Mouse (Mus musculus) erythroblast, embryonic 14.5 days (primary cell): Measurements from ENCODE around the gene Carmil2. TPM values are rescaled to one million over a fixed set of nuclear protein-coding genes. Genes with fewer than 3 reads are reported as not detected.

ENCODE experiments used
- H3K27me3 ChIP-seq: 2 replicates; pipeline ENCODE4 v1.6.1; 2012; ENCODE audit warnings: inconsistent platforms; ENCODE audit not compliant: control insufficient read depth
- H3K36me3 ChIP-seq: 2 replicates; pipeline ENCODE4 v1.6.1; 2012; ENCODE audit warnings: mild to moderate bottlenecking, inconsistent platforms; ENCODE audit not compliant: control insufficient read depth
- H3K4me1 ChIP-seq: 2 replicates; pipeline ENCODE4 v1.6.1; 2012; ENCODE audit warnings: inconsistent platforms; ENCODE audit not compliant: control insufficient read depth
- H3K4me3 ChIP-seq: replicated peaks from 2 replicates; pipeline ENCODE3; 2012; ENCODE audit warnings: moderate library complexity, mild to moderate bottlenecking, inconsistent platforms
- H3K9me3 ChIP-seq: 2 replicates; pipeline ENCODE4 v1.6.1; 2012; ENCODE audit warnings: low read length, inconsistent platforms, mixed read lengths; ENCODE audit not compliant: control insufficient read depth
- GATA1 ChIP-seq: IDR thresholded peaks from 2 replicates; pipeline ENCODE4 v1.6.1; 2012; ENCODE audit warnings: low read length, inconsistent platforms, mixed read lengths
- TAL1 ChIP-seq: IDR thresholded peaks from 3 replicates; pipeline ENCODE4 v1.6.1; 2012; ENCODE audit warnings: low read length, inconsistent platforms, mixed read lengths
- polyA plus RNA-seq: library from polyadenylated mRNA; stranded (reverse); fragments of >175 nt; gene quantifications from 2 replicates; pipeline ENCODE4 v1.2.3, GENCODE M21; 2012

Carmil2 gene
- polyA plus RNA-seq, 1 experiment = 4.2 TPM

DNA sequence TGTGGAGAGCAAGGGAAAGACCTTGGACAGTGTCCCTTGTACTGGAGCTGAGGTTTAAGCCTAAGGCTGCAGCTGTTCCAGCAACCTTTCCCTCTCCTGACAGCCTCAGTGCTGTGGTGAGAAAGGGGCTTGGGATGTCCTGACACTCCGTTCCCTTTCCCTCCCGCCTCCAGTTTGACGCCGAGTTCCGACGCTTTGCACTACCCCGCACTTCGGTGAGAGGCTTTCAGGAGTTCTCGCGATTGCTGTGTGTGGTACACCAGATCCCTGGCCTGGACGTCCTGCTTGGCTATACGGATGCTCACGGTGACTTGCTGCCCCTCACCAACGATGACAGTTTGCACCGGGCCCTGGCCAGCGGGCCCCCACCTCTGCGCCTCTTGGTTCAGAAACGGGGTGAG is 15.9 kb downstream of the Carmil2 start:
- Histone ChIP-seq H3K36me3 (peaks cover 50% of the 10 kb centered on the region), H3K4me3 (peak overlapping the region; percentile 77), H3K4me1 (peaks cover 57% of the 10 kb centered on the region), H3K27me3 (no peaks in the 10 kb centered on the region), H3K9me3 (no peaks in the 10 kb centered on the region)
- TF ChIP-seq GATA1 (no peak), TAL1 (no peak)

DNA sequence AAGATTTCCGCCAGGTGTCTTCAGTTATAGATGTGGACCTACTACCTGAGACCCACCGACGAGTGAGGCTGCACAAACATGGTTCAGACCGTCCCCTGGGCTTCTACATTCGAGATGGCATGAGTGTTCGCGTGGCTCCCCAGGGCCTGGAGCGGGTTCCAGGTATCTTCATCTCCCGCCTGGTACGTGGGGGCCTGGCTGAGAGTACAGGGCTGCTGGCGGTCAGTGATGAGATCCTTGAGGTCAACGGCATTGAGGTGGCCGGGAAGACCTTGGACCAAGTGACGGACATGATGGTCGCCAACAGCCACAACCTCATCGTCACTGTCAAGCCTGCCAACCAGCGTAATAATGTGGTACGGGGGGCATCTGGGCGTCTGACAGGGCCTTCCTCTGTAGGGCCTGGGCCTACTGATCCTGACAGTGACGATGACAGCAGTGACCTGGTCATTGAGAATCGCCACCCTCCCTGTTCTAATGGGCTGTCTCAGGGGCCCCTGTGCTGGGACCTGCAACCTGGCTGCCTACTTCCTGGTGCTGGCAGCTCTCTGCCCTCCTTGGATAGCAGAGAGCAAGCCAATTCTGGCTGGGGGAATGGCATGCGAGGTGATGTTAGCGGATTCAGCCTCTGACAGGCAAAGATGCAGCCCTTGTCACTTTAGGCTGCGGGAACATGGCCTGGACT is 16.8 kb downstream of the Carmil2 start:
- TF ChIP-seq GATA1 (no peak), TAL1 (no peak)
- Histone ChIP-seq H3K36me3 (peaks cover 41% of the 10 kb centered on the region), H3K9me3 (no peaks in the 10 kb centered on the region), H3K4me1 (peaks cover 58% of the 10 kb centered on the region), H3K27me3 (no peaks in the 10 kb centered on the region), H3K4me3 (no peak overlapping the region)

DNA sequence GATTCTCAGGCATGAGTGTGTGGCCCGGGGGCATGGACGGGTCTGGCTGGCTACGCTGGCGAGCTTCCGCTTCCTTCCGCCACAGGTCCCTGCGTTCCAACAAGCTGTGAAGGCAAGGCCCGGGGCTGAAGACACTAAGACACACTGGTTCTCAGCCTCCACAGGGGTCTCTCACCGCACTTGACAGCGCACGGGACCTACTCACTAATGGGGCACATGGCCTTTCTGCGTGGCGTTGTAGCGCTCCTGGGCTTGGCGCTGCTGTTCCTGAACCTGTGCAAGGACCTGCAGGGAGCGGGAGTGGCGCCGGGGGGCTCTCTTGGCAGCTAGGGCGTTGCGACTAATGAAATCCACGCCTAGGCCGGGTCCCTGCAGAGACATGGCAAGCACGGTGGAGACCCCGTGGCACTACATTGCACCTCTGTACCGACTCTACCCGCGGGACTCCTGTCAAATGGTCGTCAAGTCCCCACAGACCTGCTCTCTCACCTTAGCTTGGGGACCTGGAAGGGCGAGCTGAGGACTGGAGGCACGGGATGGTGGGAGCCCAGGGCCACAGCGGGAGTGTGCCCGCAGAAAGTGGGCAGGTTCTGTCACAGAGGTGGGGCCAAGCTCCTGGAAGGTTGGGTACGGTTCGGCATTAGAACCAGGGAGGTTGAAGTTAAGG is 18.2 kb downstream of the Carmil2 start:
- Histone ChIP-seq H3K4me1 (peaks cover 63% of the 10 kb centered on the region), H3K9me3 (no peaks in the 10 kb centered on the region), H3K27me3 (no peaks in the 10 kb centered on the region), H3K36me3 (peaks cover 29% of the 10 kb centered on the region), H3K4me3 (no peak overlapping the region)
- TF ChIP-seq GATA1 (no peak), TAL1 (no peak)

DNA sequence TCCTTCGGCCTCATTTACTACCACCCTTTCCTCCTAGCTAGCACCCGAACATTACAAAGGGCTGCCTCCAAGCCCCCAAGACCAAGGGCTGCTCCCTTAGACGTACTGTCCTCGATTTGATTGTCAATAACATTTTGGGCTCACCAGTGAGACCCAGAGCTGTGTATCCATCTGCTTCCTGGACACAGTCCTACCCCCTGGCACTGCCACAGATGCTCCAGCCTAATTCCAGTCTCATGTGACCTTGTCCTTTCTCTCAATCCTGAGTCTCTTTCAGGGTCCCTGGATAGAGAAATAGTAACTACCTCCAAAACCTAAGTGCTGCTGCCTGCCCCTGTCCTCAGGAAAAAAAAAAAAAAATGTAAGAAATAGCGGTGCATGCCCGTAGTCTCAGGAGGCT is 18.9 kb downstream of the Carmil2 start:
- TF ChIP-seq GATA1 (no peak), TAL1 (no peak)
- no peak overlapping the region for H3K4me3 ChIP-seq
- peaks cover 23% of the 10 kb centered on the region for H3K36me3 ChIP-seq
- no peaks in the 10 kb centered on the region for H3K9me3 ChIP-seq
- no peaks in the 10 kb centered on the region for H3K27me3 ChIP-seq
- H3K4me1 ChIP-seq = peaks cover 56% of the 10 kb centered on the region

DNA sequence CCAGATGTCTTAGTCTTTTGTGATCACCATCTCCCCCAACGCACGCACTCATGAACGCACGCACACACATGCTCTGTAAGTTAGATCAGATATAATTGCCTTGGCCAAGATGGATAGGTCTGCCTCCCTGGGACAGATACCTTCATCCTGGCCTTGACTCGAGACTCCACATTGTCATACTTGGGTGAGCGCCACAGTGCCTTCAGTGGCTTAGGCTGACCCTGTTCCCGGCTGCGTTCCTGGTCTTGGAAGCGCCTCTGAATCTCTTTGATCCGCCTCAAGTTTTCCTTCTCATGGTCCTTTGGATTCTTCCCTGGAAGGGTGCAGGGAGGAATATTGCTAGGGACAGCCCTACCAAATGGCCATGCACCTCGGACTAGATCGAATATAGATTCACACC is 20.4 kb downstream of the Carmil2 start:
- Histone ChIP-seq H3K36me3 (peaks cover 23% of the 10 kb centered on the region), H3K27me3 (no peaks in the 10 kb centered on the region), H3K9me3 (no peaks in the 10 kb centered on the region), H3K4me3 (no peak overlapping the region), H3K4me1 (peaks cover 42% of the 10 kb centered on the region)
- TF ChIP-seq TAL1 (no peak), GATA1 (no peak)

DNA sequence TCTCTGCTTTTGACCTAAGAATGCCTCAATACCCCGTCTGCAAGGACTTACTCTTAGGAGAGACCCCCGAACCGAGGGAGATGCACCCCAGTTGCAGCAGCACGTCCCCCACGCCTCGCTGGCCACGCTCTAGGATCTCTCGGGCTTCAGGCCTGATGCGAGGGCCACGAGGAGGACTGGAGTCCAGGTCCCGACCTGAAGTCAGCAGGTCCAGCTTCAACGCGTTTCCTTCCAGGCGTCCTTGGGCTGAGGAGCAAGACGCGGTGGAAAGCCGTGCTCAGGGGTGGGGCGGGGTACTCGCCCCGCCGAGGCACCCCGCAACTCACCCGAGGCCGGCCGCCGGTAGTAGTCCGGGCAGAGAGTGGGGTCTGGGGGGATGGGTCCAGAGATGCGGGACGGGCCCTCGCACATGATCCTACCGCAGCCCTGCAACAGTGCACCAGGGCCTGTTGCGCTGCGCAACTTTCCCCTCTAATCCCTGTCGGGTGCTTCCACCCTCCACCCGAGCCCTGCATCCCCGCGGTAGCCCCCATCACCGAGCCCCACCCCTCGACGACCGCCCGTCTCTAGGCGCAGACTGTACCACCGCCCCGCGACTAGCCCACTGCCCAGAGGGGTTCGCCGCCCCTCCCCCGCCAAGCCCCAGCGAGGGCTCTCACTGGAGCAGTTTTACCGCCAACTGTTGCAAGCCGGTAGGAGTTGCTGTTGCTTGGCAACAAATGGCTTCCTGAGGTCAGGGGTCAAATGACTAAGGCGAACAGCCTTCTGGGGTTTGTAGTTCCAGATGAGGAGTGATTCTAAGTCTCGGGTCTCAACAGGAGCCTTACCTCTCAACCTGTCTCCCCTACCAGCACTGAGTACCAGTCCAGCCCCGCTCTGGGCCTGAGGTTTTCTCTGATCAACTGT is 21.7 kb downstream of the Carmil2 start, which contains the start of the genes 4933405L10Rik and Enkd1:
TSS of gene 4933405L10Rik (plus strand) at position 158 of the 906 bp plus-strand sequence.
TSS of gene Enkd1 (minus strand) at position 713 of the 906 bp plus-strand sequence.
- H3K9me3 ChIP-seq = no peaks in the 10 kb centered on the region
- H3K4me3 ChIP-seq = peak within 1 kb of the TSS; percentile 76
- no peak for TF ChIP-seq TAL1
- TF ChIP-seq GATA1 = no peak
- peaks cover 19% of the 10 kb centered on the region for H3K36me3 ChIP-seq
- H3K27me3 ChIP-seq = no peaks in the 10 kb centered on the region
- peaks cover 34% of the 10 kb centered on the region for H3K4me1 ChIP-seq

DNA sequence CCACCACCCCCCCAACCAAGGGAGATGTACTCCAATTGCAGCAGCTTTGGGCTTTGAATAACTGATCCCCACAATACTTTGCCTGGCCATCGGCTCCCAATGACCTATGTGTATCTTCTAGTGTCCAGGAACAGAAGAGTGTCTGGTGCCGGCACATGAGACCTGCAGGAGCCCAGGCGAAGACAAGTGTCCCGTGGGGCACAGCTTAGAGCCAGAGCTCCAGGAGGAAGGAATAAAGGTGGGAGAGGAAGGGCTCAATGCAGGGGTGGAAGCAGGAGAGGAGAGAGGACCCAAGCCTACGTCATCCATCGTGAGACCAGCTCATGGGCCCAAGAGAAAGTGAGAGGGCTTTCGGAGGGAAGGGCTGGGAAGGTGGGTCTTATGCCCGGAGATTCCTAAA is 22.6 kb downstream of the Carmil2 start:
- H3K4me1 ChIP-seq = peaks cover 30% of the 10 kb centered on the region
- peak overlapping the region; percentile 76 for H3K4me3 ChIP-seq
- H3K36me3 ChIP-seq = peaks cover 10% of the 10 kb centered on the region
- no peaks in the 10 kb centered on the region for H3K27me3 ChIP-seq
- TF ChIP-seq TAL1 = no peak
- TF ChIP-seq GATA1 = no peak
- no peaks in the 10 kb centered on the region for H3K9me3 ChIP-seq

DNA sequence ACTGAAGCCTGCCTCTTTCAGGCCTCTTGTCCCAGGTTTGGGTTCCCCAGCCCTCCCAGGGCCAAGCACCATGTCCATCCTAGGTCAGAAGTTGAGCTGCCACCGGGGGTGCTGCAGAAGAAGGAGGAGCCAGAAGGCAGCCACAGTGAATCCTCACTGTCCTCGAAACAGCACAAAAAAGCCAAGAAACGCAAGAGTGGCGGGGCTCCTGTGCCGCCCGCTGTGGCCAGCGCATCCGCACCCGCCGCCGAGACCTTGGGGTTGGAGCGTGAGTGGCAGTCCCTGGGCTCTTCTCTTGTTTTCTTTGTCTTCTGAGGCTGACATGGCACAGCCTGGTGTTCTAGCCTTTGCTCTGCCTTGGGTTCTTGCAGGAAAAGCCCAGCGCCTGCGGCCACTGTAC is 23.2 kb downstream of the Carmil2 start:
- Histone ChIP-seq H3K27me3 (no peaks in the 10 kb centered on the region), H3K4me3 (no peak overlapping the region), H3K36me3 (peaks cover 3% of the 10 kb centered on the region), H3K9me3 (no peaks in the 10 kb centered on the region), H3K4me1 (peaks cover 29% of the 10 kb centered on the region)
- no peak for TF ChIP-seq TAL1
- TF ChIP-seq GATA1 = no peak

DNA sequence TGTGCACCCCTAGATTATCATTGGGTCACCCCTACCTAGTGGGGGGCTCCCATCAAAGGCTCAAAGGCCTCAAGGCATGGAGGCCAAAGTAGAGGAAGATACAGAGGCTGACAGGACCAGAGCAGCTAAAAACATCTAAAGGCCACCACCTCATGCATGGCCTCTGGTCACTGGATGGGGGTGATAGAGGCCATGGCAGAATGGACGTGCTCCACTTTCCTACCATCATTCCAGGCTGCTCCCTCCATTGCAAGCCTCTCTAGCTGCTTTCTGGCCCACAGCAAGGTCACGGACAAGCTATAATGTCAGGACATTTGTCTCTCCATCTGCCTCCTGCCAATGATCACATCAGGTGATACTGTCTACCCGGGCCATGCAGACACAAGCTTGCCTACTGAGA is 26.2 kb downstream of the Carmil2 start:
- Histone ChIP-seq H3K27me3 (no peaks in the 10 kb centered on the region), H3K36me3 (no peaks in the 10 kb centered on the region), H3K4me1 (peaks cover 16% of the 10 kb centered on the region), H3K4me3 (no peak overlapping the region), H3K9me3 (no peaks in the 10 kb centered on the region)
- TF ChIP-seq TAL1 (no peak), GATA1 (no peak)
